Mouse (Mus musculus): ENCODE data around the gene Pitpna. TPM values are rescaled to one million over a fixed set of nuclear protein-coding genes. Genes with fewer than 3 reads are reported as not detected.

Gene Pitpna
- polyA plus RNA-seq, 1 experiment from 2014 or later: 141 TPM

- in situ Hi-C loops (cut with MboI; ENCODE audit: low pct_unique_long_range_greater_than_20kb): no loop called here
These were observed 81.4 kb downstream of the Pitpna start for GRCm38 (mm10) chr11:75669176-75669852.

GRCm38 (mm10) chr11:75669853-75670200 is 81.9 kb downstream of the Pitpna start:
- no peaks in the 10 kb centered on the region for H3K27me3 ChIP-seq
- ChIA-PET POLR2A (no interaction called here), CTCF (no interaction called here)
- in situ Hi-C loops (cut with MboI; ENCODE audit: low pct_unique_long_range_greater_than_20kb): no loop called here
- TF ChIP-seq CTCF (IDR thresholded peaks at IDR 0.05): no peak
- DNase-seq (ENCODE audit: low read depth, low spot score) (no peak), ATAC-seq (no peak)

More at GRCm38 (mm10) chr11:75669176-75669852, 81.4 kb downstream of the Pitpna start:
- ATAC-seq (no peak), DNase-seq (ENCODE audit: low read depth, low spot score) (no peak)
- TF ChIP-seq CTCF (IDR thresholded peaks at IDR 0.05): no peak
- no peaks in the 10 kb centered on the region for H3K27me3 ChIP-seq
- POLR2A ChIA-PET: no interaction called here
- CTCF ChIA-PET: no interaction called here

- in situ Hi-C loops (cut with MboI; ENCODE audit: low pct_unique_long_range_greater_than_20kb): no loop called here
- CTCF ChIA-PET: no interaction called here
- TF ChIP-seq CTCF (IDR thresholded peaks at IDR 0.05): no peak
- no peak for ATAC-seq
- no peaks in the 10 kb centered on the region for H3K27me3 ChIP-seq
- POLR2A ChIA-PET: no interaction called here
- DNase-seq (ENCODE audit: low read depth, low spot score): no peak
These were observed 83.7 kb downstream of the Pitpna start for GRCm38 (mm10) chr11:75671426-75672180.

GRCm38 (mm10) chr11:75673411-75673810 is 85.5 kb downstream of the Pitpna start:
- no peak for DNase-seq (ENCODE audit: low read depth, low spot score)
- no peak for ATAC-seq
- POLR2A ChIA-PET: no interaction called here
- no peaks in the 10 kb centered on the region for H3K27me3 ChIP-seq
- in situ Hi-C loops (cut with MboI; ENCODE audit: low pct_unique_long_range_greater_than_20kb): no loop called here
- CTCF ChIA-PET: no interaction called here
- no peak for TF ChIP-seq CTCF (IDR thresholded peaks at IDR 0.05)

GRCm38 (mm10) chr11:75674875-75675274 is 87.0 kb downstream of the Pitpna start:
- H3K27me3 ChIP-seq: no peaks in the 10 kb centered on the region
- ChIA-PET CTCF (no interaction called here), POLR2A (interaction anchor here (0.7 kb wide), 1 partner anchor 49 kb away, joined by 5 read pairs; no protein-coding TSS in a partner anchor)
- DNase-seq (ENCODE audit: low read depth, low spot score) (no peak), ATAC-seq (no peak)
- in situ Hi-C loops (cut with MboI; ENCODE audit: low pct_unique_long_range_greater_than_20kb): no loop called here
- TF ChIP-seq CTCF (IDR thresholded peaks at IDR 0.05): no peak

GRCm38 (mm10) chr11:75677881-75678746 is 90.2 kb downstream of the Pitpna start:
- ATAC-seq: no peak
- TF ChIP-seq CTCF (IDR thresholded peaks at IDR 0.05): no peak
- POLR2A ChIA-PET: interaction anchor here (0.7 kb wide), 1 partner anchor 233 kb away, joined by 7 read pairs; no protein-coding TSS in a partner anchor
- no peaks in the 10 kb centered on the region for H3K27me3 ChIP-seq
- in situ Hi-C loops (cut with MboI; ENCODE audit: low pct_unique_long_range_greater_than_20kb): no loop called here
- DNase-seq (ENCODE audit: low read depth, low spot score): no peak
- CTCF ChIA-PET: no interaction called here

Other genes starting within 250 kb of the Pitpna start
- gene Rpa1, start 239.8 kb upstream of the Pitpna start, polyA plus RNA-seq (2021): 64.8 TPM
- 10.4 TPM for gene Smyd4, start 239.7 kb upstream of the Pitpna start, polyA plus RNA-seq (2021)
- gene Serpinf1, start 165.4 kb upstream of the Pitpna start, polyA plus RNA-seq (2021): 2.5 TPM
- gene Serpinf2, start 148.5 kb upstream of the Pitpna start, polyA plus RNA-seq (2021): 0.04 TPM
- 28.9 TPM for gene Wdr81, start 133.4 kb upstream of the Pitpna start, polyA plus RNA-seq (2021)
- 0.85 TPM for gene Tlcd2, start 126.4 kb upstream of the Pitpna start, polyA plus RNA-seq (2021)
- 132 TPM for gene Prpf8, start 101.3 kb upstream of the Pitpna start, polyA plus RNA-seq (2021)
- 1.4 TPM for gene Rilp, start 78.0 kb upstream of the Pitpna start, polyA plus RNA-seq (2021)
- gene Scarf1, start 74.6 kb upstream of the Pitpna start, polyA plus RNA-seq (2021): 0.17 TPM
- gene Slc43a2, start 56.4 kb upstream of the Pitpna start, polyA plus RNA-seq (2021): 10.0 TPM
- 32.9 TPM for gene Inpp5k, start 42.9 kb downstream of the Pitpna start, polyA plus RNA-seq (2021)
- gene Myo1c, start 62.4 kb downstream of the Pitpna start, polyA plus RNA-seq (2021): 121 TPM
- 116 TPM for gene Crk, start 91.2 kb downstream of the Pitpna start, polyA plus RNA-seq (2021)
- 860 TPM for gene Ywhae, start 144.8 kb downstream of the Pitpna start, polyA plus RNA-seq (2021)
- 0.04 TPM for gene Doc2b, start 208.0 kb downstream of the Pitpna start, polyA plus RNA-seq (2021)